Mouse (Mus musculus) R1 (cell line): Measurements from ENCODE around the gene Pde1c.

Experiments
- DNase-seq: peaks from one replicate; pipeline ENCODE4 v3.0.0-alpha.2; 2018; ENCODE audit warnings: low read depth, low spot score

Pde1c gene

DNA sequence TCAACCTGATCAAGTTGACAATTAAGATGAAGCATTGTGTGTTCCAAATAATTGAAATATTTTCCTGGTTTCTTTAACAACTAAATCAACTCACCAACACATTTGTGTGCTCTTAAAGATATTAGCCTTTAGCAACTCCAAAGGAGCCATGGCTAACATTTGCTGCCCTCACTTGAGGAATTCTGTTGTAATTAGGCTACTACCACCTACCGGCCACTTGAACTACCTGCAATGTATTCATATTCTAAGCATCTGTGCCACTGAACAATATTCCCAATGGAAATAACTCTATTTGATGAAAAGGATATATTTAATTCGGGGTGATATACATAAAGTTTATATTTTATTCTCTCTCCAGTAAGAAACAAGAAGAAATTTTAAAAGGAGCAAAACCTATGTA is 121.0 kb downstream of the Pde1c start:
- peak; percentile 34 for DNase-seq

- no peak for DNase-seq
These were observed 127.4 kb downstream of the Pde1c start for GRCm38 (mm10) chr6:56441501-56441900.

DNA sequence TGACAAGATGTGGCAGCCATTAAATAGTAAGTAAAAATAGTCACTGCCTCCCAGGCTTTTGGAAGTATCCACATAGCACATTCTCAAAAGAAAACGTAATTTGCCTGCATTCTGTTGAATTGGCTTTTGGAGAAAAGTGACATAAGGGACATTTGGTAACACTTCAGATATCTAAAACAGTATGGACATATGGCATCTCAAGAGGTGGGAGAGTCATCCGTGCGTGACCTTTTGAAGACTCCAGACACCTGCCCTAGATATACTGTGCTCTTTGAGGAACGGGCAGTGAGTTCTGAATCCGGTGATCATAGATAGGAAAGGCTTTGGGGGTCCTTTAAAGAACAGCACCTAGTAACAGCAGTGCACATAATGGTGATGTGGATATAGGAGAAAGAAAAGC is 143.1 kb downstream of the Pde1c start:
- DNase-seq = no peak

DNA sequence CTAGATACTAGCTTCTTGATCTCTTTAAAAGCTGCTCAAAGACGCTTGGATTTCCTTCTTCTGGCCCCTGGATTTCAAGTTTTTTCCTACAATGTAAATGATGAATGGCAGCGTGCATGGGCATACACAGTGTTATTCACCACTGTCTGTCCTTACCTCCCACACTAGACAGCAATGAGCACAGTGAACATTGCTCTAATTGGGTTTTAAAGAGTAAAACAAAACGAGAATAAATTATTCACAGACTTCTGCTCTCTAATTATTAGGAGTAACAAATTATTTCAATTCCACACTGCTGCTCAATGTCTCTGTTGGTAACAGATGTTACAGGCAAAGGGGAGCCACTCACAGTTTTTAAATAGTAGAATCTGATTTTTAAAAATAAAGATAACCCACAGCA is 146.0 kb downstream of the Pde1c start:
- DNase-seq = no peak

DNA sequence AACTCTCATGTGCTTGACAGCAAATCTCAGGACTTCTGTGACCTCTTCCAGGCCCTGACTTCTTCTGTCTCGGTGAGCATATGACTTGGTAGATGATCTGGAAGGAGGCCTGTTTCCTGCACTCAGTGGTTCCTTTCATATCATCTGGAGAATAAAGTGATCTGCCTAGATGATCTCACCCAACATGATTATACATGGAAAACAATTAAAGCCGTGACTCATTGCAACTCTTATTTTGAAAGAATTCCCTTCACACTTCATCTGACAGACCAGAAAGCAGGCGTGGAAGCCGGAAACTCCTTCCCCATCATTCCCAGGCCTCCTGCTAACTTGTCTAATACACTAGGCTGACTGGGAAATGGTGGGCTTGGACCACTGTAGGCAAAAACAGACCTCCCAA is 152.7 kb downstream of the Pde1c start:
- no peak for DNase-seq

DNA sequence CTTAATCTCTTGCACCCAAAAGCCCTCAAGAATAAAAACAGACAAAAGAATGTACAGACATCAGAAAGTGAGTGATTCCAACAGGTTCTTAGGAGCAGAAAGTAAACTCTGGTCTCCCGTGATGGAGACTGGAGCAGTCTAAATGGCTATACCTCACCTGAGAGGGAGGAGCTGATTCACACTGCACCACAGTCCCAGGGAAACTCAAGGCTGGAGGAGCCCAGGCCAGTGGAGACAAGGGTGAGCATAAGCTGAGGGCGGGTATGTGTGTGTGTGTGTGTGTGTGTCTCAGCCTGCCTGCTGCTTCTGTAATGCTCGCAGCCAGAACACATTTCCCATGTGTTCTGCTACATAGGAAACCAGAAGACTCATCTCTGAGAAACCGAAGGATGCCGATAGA is 179.7 kb downstream of the Pde1c start:
- no peak for DNase-seq

- DNase-seq = no peak
These were observed 192.5 kb downstream of the Pde1c start for GRCm38 (mm10) chr6:56376359-56376758.

DNA sequence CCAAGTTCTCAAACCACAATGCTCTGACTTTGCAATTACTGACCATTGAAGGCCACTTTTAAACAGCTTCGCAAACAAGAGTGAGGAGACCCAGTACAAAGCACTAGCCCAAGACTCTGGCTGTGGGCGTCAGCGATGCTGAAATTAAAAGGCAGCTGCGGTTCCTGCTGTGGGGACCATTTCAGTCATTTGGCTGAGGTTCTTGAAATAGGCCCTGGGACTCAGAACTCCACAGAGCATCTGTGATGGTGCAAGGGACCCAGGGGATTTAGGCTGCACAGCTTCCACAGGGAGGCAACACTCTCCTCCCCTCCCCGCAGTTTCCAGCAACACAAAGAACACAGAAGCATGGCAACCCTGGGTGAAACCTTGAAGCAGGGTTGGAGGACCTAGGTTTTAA is 194.7 kb downstream of the Pde1c start:
- no peak for DNase-seq

DNA sequence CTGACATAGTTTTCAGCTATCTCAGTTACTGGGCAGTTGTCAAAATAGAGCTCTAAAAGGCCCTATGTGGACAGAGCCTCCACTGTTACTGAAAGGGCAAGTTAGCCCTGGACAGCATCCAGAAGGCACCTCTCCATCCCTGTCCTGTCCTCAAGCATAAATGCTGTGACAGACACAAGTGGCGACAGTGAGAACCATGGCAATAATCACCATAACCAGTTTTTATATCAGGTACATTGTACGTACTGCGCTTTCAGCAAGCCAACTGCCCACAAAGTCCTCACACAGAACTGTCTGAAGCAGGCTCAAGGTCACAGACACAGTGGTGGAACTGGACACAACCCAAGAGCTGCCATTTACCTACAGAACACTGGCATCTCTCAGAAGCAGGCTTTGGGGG is 195.2 kb downstream of the Pde1c start:
- no peak for DNase-seq

DNA sequence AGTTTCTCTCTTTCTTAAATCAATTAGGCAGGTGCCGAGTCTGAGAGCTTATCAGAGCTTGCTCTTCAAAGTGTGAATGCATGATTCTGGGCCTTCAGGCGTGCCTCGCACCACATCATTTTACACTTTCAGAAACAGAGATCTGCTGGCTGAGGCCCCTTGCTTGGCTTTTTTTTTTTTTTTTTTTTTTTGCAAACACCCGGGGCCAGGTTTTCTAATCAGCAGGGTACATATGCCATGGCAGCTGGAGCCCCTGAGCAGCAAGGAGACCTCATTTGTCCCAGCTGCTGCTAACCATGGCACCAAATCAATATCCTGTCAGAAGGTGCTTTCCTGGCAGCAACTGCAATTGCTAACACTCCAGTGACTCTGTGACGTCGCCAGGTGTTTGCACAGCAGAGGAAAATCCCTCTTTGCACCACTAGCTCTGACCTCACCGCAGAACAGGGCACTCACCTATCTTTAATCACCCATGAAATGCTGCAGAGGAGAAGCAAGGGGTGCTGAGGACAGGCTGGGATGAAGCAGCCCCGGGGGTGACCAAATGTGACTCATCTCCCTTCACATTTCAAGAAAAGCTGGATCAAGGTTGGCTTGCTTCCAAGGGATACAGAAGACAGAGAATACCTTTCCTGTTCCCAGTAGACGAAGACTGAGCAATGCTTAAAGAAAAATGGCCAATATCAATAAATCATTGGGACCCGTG is 195.7 kb downstream of the Pde1c start:
- DNase-seq = no peak

- no peak for DNase-seq
These were observed 199.4 kb downstream of the Pde1c start for GRCm38 (mm10) chr6:56369462-56369861.

DNA sequence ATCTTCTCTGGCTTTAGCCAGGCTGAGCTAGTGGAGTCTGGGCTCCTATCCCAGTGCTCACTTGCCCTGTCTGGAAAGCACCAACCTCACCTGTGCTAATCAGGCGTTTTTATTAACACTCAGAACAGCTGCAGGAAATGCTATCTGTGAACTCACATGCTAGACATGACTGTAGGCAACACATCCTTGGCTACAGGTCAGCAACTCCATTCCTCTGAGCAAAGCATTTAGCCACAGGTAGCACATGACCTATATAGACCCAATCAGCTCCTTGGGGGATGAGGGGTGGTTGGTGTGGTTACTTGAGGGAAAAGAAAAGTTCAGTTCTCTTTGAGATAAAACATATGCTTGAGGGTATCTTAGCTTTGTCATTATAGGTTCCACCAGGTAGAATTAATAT is 200.8 kb downstream of the Pde1c start:
- DNase-seq = no peak

GRCm38 (mm10) chr6:56367257-56367656 is 201.6 kb downstream of the Pde1c start:
- no peak for DNase-seq

- DNase-seq = no peak
These were observed 206.3 kb downstream of the Pde1c start for GRCm38 (mm10) chr6:56362650-56363049.

GRCm38 (mm10) chr6:56362128-56362545 is 206.8 kb downstream of the Pde1c start:
- DNase-seq = peak; percentile 25

DNA sequence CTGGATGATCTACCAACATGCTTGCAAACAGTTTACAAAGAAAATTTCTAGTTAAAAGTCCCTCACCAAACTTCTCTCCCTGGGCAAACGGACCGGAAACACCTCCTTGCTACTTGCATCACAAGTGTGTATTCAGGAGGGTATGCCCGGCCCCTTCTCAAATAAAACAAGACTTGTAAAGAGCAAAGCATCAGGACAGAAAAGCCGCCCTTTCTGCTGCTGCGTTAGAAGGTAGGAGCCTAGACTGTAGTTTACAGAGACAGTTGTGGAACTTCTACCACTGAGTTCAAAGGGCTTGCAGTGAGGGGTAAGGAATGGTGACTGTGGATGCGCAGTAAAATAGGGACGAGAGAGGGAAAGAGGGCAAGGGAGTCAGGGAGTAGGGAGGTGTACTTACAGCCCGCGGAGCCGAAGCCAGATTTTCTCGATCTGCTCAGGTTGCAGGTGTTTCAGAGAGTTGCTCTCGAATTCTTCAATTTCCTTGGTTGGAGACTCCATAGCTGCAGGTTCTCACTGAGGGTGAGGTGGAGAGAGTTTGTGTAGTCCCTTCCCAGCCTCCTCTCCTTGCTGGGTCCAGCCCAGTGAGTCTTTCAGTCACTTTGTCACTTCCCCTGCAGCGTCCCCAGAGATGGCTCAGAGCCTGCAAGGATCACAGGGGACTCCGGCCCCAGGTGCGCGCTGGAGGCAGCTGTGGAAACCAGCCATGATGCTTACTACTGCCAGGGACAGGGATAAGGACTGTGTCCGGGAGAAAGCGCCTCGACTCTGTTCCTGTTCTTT is 207.4 kb downstream of the Pde1c start:
- DNase-seq = peak; percentile 5

- DNase-seq = no peak
These were observed 208.8 kb downstream of the Pde1c start for GRCm38 (mm10) chr6:56360086-56360485.

DNA sequence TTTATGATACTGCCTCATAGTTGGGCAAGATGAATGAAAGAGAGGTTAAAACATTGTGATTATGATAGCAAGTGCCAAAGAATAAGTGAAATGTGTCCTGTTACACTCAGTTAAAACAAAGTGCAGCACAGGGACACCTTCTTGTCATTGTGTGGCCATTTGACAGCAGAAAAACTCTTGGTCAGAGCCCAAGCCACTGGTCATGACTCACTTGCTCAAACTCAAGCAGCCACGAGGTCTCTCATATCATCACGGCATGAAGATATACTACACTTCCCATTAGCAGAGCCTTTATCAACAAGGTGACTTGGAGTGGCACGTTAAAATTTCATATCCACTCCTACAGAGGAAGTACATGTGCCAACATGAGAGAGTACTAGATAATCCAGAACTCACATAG is 209.8 kb downstream of the Pde1c start:
- no peak for DNase-seq

- no peak for DNase-seq
These were observed 221.7 kb downstream of the Pde1c start for GRCm38 (mm10) chr6:56347207-56347606.

- no peak for DNase-seq
These were observed 223.8 kb downstream of the Pde1c start for GRCm38 (mm10) chr6:56345082-56345481.

- no peak for DNase-seq
These were observed 226.9 kb downstream of the Pde1c start for GRCm38 (mm10) chr6:56342005-56342404.

DNA sequence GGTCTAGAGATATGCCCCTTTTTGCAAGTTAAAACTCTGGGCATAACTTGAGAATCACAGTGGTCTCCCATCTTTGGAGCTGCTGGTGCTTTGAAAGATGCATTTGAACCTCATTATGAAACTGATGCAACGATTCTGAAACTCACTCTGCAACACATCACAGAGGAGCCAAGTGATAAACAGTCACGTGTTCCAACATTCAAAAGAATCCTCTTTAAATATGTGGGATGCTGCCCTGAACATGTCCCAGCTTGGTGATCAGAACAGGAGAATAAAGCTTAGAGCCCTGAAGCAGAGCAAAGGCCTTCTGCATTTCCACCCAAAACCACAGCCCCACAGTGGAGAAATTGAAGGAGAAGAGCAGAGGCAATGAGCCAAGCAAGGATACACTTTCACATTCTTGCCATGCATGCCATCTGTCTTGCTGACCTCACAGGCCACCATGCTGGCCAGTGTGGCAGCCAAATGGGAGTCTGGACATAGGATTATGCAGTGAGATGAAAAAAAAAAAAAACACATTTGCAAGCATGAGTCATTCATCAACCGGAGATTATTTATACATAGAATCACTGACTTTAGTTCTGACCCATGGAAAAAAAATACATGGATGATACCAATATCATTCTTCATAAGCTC is 233.0 kb downstream of the Pde1c start:
- DNase-seq = no peak

DNA sequence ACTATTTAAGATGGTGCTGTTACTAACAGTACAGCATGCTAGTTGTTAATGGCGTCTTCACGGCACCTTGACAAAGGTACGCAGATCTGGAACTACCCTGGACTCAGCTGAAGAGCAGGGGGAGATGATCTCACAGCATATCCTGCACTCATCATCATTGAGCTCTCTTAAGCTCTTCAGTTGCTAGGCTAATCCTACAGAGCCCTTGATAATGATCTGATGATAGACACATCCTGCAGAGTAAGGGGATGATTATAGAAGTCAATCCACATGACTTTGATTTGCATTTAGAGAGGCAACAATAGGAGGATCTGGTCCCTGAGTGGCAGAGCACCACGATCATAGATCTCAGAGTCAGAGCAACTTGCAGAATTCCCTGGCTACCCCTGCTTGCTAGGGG is 236.8 kb downstream of the Pde1c start:
- no peak for DNase-seq
